Mouse (Mus musculus) layer of hippocampus, adult 9-10 months (tissue): ENCODE results near the gene Asap2.

Experiments used
- DNase-seq: peaks from one replicate; pipeline ENCODE4 v3.0.0; 2022; ENCODE audit warnings: low spot score

The Asap2 gene

DNA sequence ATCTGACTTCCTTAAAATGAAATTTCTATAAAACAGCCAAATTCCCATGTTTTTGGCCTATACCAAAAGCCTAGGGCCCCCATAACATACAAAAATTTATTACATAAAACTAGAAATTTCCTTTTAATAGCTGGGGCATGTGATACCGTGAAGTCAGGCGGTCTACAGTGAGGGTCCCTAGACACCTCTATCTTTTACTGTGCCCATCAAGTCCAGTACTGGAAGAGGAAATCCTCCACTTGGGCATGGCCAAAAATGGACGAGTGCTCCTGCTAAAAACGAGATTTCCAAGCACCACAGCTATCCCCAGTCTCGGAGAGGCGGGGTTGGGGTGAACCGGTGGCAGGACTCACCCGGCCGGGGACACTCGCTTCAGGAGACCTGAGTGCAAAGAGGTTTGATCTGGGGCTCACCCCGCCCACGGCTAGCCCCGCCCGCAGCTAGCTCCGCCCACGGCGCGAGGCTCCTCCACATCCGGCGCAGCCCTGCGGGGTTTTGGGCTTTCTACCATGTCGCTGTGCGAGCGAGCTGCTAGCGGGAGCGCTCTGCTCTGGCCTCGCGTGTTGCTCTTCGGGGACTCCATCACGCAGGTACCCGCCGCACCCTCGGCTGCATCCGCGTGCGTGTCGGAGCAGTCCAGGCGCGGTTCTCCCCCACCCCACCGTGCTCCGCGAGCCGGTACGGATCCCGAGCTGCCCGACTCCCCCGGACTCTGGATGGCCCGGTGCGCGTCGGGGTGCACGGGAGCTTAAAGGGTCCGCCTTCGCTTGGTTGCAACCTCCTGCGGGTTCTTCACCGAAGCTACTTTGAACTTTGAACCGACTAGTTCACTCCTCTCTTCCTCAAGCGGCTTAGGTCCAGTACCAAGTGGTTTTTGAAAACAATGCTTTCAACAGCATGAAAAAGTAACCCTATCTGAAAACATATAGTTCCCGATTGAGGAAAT is 325.9 kb downstream of the Asap2 start, which contains the start of gene Iah1:
Gene Iah1 (plus strand): TSS at position 467 of the 946 bp plus-strand sequence.
- DNase-seq, result peak; percentile 26

DNA sequence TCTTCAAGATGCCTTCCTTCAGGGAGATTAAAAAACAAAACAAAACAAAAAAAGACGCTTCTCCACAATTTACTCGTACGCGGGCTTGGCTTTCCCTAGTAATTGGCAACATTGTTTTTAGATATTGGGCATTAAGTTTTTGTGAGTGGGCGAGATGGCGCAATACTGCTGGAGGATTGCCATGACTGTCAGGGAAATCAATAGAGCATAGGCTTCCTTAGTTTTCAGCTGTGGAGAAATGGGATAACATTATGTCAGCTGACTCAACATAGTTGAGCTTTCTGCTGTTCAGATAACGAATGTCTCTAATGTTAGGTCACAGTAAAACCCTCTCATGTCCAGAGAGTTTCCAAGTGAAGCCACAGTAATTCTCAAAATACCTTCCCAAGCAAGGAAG is 326.6 kb downstream of the Asap2 start:
- DNase-seq, result peak; percentile 42

GRCm38 (mm10) chr12:21318143-21318895 is 328.1 kb downstream of the Asap2 start:
- DNase-seq, result no peak
